Comparison of ENCODE assay signal across 8 mouse cellular contexts in the genomic region with DNA sequence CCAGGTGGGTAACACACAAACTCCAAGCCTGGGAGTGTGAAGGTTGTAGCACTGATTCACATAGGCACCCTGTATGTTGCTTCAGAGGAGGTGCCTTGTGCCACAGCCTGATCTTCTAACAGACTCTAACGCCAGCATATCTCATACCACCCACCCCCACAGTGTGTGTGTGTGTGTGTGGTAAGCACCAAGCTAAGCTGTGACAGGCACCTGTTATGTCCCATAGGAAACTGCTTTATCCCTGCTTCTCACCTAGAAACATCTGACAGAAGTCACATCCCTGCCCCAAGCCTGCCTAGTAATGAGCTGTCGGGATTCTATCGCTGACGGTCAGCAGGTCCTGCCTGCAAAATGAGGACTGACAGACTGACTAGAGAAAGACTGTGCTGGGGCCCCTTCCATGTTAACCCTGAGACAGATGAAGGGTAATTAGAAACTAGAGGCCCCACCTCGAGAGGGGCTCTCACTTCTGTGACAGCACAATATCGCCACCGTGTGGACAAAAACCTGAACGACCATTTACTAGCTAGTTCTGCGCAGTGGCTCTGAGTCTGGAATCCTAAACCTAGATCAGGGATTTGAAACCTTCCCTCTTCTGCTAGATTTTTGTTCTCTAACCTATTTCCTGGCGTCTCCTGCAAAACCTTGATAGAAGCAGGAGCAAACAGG. TPM values are rescaled to one million over a fixed set of nuclear protein-coding genes. Genes with fewer than 3 reads are reported as not detected.
A peak's percentile ranks its signal among the peaks of the same experiment; 100 is the strongest.
DNase-seq lines count a peak whose midpoint lies in the region; ATAC-seq and TF ChIP-seq lines count a peak whose summit lies in the region.
"Had no signal": no experiment of that assay in that cellular context is flagged by ENCODE, and none has a peak within 500 bp of the region (broad histone marks: within the 10 kb centered on the region; RNA-seq: fewer than 3 reads in every experiment).

No protein-coding gene starts in this region.

- ATAC-seq in G1E (ENCODE audit: extremely low read depth, insufficient number of reproducible peaks, low FRiP score, poor library complexity, severe bottlenecking): no peak
- ATAC-seq in forebrain, embryonic 13.5 days: peak; percentile 47
- ATAC-seq in hindbrain, embryonic 11.5 days (ENCODE audit: low FRiP score): peak; percentile 62; the same call in 1 of the 2 replicates

- peak; percentile 65 for TF ChIP-seq CTCF in G1E (IDR thresholded peaks at IDR 0.05; ENCODE audit: low read depth, low read length)

- peaks cover 8% of the 10 kb centered on the region for H3K4me1 ChIP-seq in G1E (ENCODE audit: insufficient read depth, low read depth, low read length)
- peaks cover 12% of the 10 kb centered on the region; the same call in 1 of the 2 replicates for H3K4me1 ChIP-seq in forebrain, embryonic 13.5 days
- H3K4me1 ChIP-seq in hindbrain, embryonic 11.5 days (replicated peaks; ENCODE audit: control insufficient read depth, insufficient read depth, low read length): no peaks in the 10 kb centered on the region

- H3K36me3 ChIP-seq in G1E (replicated peaks): no peaks in the 10 kb centered on the region
- H3K36me3 ChIP-seq in forebrain, embryonic 13.5 days (ENCODE audit: poor library complexity, severe bottlenecking): no peaks in the 10 kb centered on the region
- no peaks in the 10 kb centered on the region for H3K36me3 ChIP-seq in hindbrain, embryonic 11.5 days (ENCODE audit: control insufficient read depth, insufficient read depth, low read length)
- H3K36me3 ChIP-seq: limb, embryonic 12.5 days had no signal

- H3K27me3 ChIP-seq in G1E (ENCODE audit: insufficient read depth, low read length): peaks cover 20% of the 10 kb centered on the region
- 0 out of 2 replicates have a peak, but pooled peaks cover 6% of the 10 kb centered on the region for H3K27me3 ChIP-seq in forebrain, embryonic 13.5 days
- H3K27me3 ChIP-seq in hindbrain, embryonic 11.5 days (ENCODE audit: control insufficient read depth, insufficient read depth, low read length): no peaks in the 10 kb centered on the region

- 12% methylated on average over 10 of the region's 10 CpGs for WGBS in forebrain, embryonic 13.5 days
- 17% methylated on average over 10 of the region's 10 CpGs for WGBS in hindbrain, embryonic 11.5 days

- no peaks in the 10 kb centered on the region for H3K9me3 ChIP-seq in G1E (replicated peaks)
- no peaks in the 10 kb centered on the region for H3K9me3 ChIP-seq in forebrain, embryonic 13.5 days (replicated peaks)
- no peaks in the 10 kb centered on the region for H3K9me3 ChIP-seq in hindbrain, embryonic 11.5 days (ENCODE audit: control insufficient read depth, low read length)
- H3K9me3 ChIP-seq: limb, embryonic 12.5 days had no signal

- peak; percentile 36 for DNase-seq in G1E (ENCODE audit: low spot score)
- DNase-seq in brain, adult 2 months (ENCODE audit: low read depth, low spot score): peak; percentile 79
- peak; percentile 87 for DNase-seq in hindbrain, embryonic 11.5 days (ENCODE audit: low spot score)
- DNase-seq in layer of hippocampus, adult 8-10 months (ENCODE audit: low spot score in 2 of 2): peak; percentile 47 to 74
- peak; percentile 83 for DNase-seq in lung, postnatal 36 days
- peak; percentile 59 for DNase-seq in right cerebral cortex, postnatal 25 days

- H3K4me2 ChIP-seq in forebrain, embryonic 13.5 days: no peak overlapping the region
- H3K4me2 ChIP-seq in hindbrain, embryonic 11.5 days (replicated peaks; ENCODE audit: low read depth, low read length): no peak overlapping the region
- H3K4me2 ChIP-seq: limb, embryonic 12.5 days had no signal

- H3K9ac ChIP-seq in forebrain, embryonic 13.5 days: no peak overlapping the region
- no peak overlapping the region for H3K9ac ChIP-seq in hindbrain, embryonic 11.5 days (ENCODE audit: low read depth, low read length)
- H3K9ac ChIP-seq: limb, embryonic 12.5 days had no signal

- no peak overlapping the region for H3K27ac ChIP-seq in forebrain, embryonic 13.5 days
- H3K27ac ChIP-seq in hindbrain, embryonic 11.5 days (ENCODE audit: low read depth, low read length): no peak overlapping the region
- H3K27ac ChIP-seq: limb, embryonic 12.5 days had no signal

- no peak overlapping the region for H3K4me3 ChIP-seq in G1E (ENCODE audit: low read depth, low read length)
- no peak overlapping the region for H3K4me3 ChIP-seq in forebrain, embryonic 13.5 days
- no peak overlapping the region for H3K4me3 ChIP-seq in hindbrain, embryonic 11.5 days (ENCODE audit: low read depth, low read length)
- H3K4me3 ChIP-seq: limb, embryonic 12.5 days had no signal

RNA-seq across cellular contexts. Expression of a gene that starts 45.4 kb away (rescaled TPM):
- not detected in 2 replicates for total RNA-seq in G1E (2014; fragmentation: Nextera tagmentation)
- 0.16 TPM in 1 of 2 replicates, not detected in the other for total RNA-seq in G1E (2017)
- polyA plus RNA-seq in G1E (2012): 0.02 TPM in 1 of 2 replicates, not detected in the other
- polyA plus RNA-seq in forebrain, embryonic 13.5 days (2015; fragmentation: Nextera tagmentation; extraction: Ambion mirVana): 0.09 and 0.21 TPM in 2 replicates
- 2.4 and 3.2 TPM in 2 replicates for polyA plus RNA-seq in hindbrain, embryonic 11.5 days (2014; fragmentation: Nextera tagmentation; extraction: Ambion mirVana)
- 10 to 100 TPM in 1 of 4 experiments, 1 to 10 TPM in 1, under 1 TPM in 2; 0.70 to 14.8 (median 5.4) TPM for total RNA-seq in layer of hippocampus, adult 8-10 months (2022)

RNA-seq across cellular contexts. Expression of a gene that starts 55.8 kb away (rescaled TPM):
- total RNA-seq in G1E (2014; fragmentation: Nextera tagmentation): 58.2 and 63.6 TPM in 2 replicates
- 24.7 and 27.5 TPM in 2 replicates for total RNA-seq in G1E (2017)
- polyA plus RNA-seq in G1E (2012): 7.4 and 9.1 TPM in 2 replicates
- 4.4 and 5.1 TPM in 2 replicates for polyA plus RNA-seq in forebrain, embryonic 13.5 days (2015; fragmentation: Nextera tagmentation; extraction: Ambion mirVana)
- 5.4 and 9.2 TPM in 2 replicates for polyA plus RNA-seq in hindbrain, embryonic 11.5 days (2014; fragmentation: Nextera tagmentation; extraction: Ambion mirVana)
- 10 to 100 TPM; 35.1 to 50.5 (median 43.0) TPM for total RNA-seq in layer of hippocampus, adult 8-10 months (2022)

Comparison
In these comparisons a context has a peak if more than half of its experiments do, and no peak if none do; other contexts are left out.
1. DNase-seq: peak in every context shown above with its lines; median percentile 87 in hindbrain, embryonic 11.5 days; 83 in lung, postnatal 36 days; 79 in brain, adult 2 months; 60 in layer of hippocampus, adult 8-10 months; 59 in right cerebral cortex, postnatal 25 days; 36 in G1E.